Comparison of ENCODE assay signal across 20 mouse cellular contexts in genomic region chr9:35539001-35539750, GRCm38 (mm10). TPM values are rescaled to one million over a fixed set of nuclear protein-coding genes. Genes with fewer than 3 reads are reported as not detected.
"Had no signal": no experiment of that assay in that cellular context is flagged by ENCODE, and none has a peak within 500 bp of the region (broad histone marks: within the 10 kb centered on the region; RNA-seq: fewer than 3 reads in every experiment).

No protein-coding gene starts in this region.

- H3K36me3 ChIP-seq: limb, embryonic 12.5 days; midbrain, embryonic 10.5 days had no signal

- ATAC-seq: lung, postnatal 0 days; midbrain, embryonic 16.5 days had no signal

- DNase-seq: kidney, adult 18-20 months; kidney, postnatal 25 days; lung, adult 18-20 months; lung, postnatal 4 days; retina, postnatal 1 day; right cerebral cortex, postnatal 4 days; spleen, adult 18-20 months; thymus, postnatal 4 days had no signal

- H3K27ac ChIP-seq: left cerebral cortex, adult 2 months; limb, embryonic 12.5 days; liver, embryonic 14.5 days; midbrain, embryonic 10.5 days; neural tube, embryonic 13.5 days had no signal

- H3K9me3 ChIP-seq: limb, embryonic 12.5 days; midbrain, embryonic 10.5 days; neural tube, embryonic 13.5 days had no signal

- H3K4me2 ChIP-seq: limb, embryonic 12.5 days; neural tube, embryonic 13.5 days had no signal

- H3K4me1 ChIP-seq: neural tube, embryonic 13.5 days had no signal

- H3K9ac ChIP-seq: limb, embryonic 12.5 days; liver, embryonic 14.5 days; neural tube, embryonic 13.5 days had no signal

- H3K27me3 ChIP-seq: neural tube, embryonic 13.5 days had no signal

- H3K4me3 ChIP-seq: left cerebral cortex, adult 2 months; limb, embryonic 12.5 days; midbrain, embryonic 10.5 days; neural tube, embryonic 13.5 days had no signal

RNA-seq across cellular contexts. Expression of gene Ddx25, which starts 19.2 kb away (rescaled TPM):
- total RNA-seq: liver, adult 2 months had no signal

RNA-seq across cellular contexts. Expression of gene Gm1113, which starts 21.1 kb away (rescaled TPM):
- total RNA-seq: layer of hippocampus, postnatal 25 days; left cerebral cortex, adult 2 months; left cerebral cortex, postnatal 14 days; liver, adult 2 months; megakaryocyte, adult 5-6 weeks had no signal
- polyA plus RNA-seq: limb, embryonic 12.5 days; liver, adult 2 months; liver, embryonic 14.5 days; lung, postnatal 0 days; midbrain, embryonic 10.5 days; midbrain, embryonic 16.5 days; neural tube, embryonic 13.5 days; stomach, embryonic 14.5 days had no signal

RNA-seq across cellular contexts. Expression of gene Pate2, which starts 30.9 kb away (rescaled TPM):
- total RNA-seq: liver, adult 2 months had no signal
- polyA plus RNA-seq: liver, adult 2 months had no signal
